Comparison of ENCODE assay signal across 8 mouse cellular contexts in genomic region chr5:111138927-111139565, GRCm38 (mm10).
A peak's percentile ranks its signal among the peaks of the same experiment; 100 is the strongest.
DNase-seq lines count a peak whose midpoint lies in the region; ATAC-seq and TF ChIP-seq lines count a peak whose summit lies in the region.

No protein-coding gene starts in this region.

- H3K4me2 ChIP-seq in forebrain, postnatal 0 days (ENCODE audit: low read depth): no peak overlapping the region
- no peak overlapping the region for H3K4me2 ChIP-seq in forebrain, embryonic 14.5 days (ENCODE audit: low read length)
- H3K4me2 ChIP-seq in limb, embryonic 13.5 days (replicated peaks): no peak overlapping the region

- no peak for DNase-seq in forebrain, postnatal 0 days
- DNase-seq in forebrain, embryonic 14.5 days (ENCODE audit: low spot score): no peak
- peak; percentile 62 for DNase-seq in heart, postnatal 4 days
- DNase-seq in spleen, postnatal 10 days (ENCODE audit: low spot score in 2 of 2): no peak
- no peak for DNase-seq in B cell, adult 2 months
- DNase-seq in spleen, postnatal 4 days (ENCODE audit: low spot score in 2 of 2): no peak

- no peaks in the 10 kb centered on the region for H3K9me3 ChIP-seq in forebrain, postnatal 0 days (ENCODE audit: low read length)
- H3K9me3 ChIP-seq in forebrain, embryonic 14.5 days (replicated peaks; ENCODE audit: control insufficient read depth, low read length): no peaks in the 10 kb centered on the region
- H3K9me3 ChIP-seq in limb, embryonic 13.5 days: no peaks in the 10 kb centered on the region
- no peaks in the 10 kb centered on the region for H3K9me3 ChIP-seq in megakaryocyte, embryonic 14.5 days

- no peak overlapping the region for H3K9ac ChIP-seq in forebrain, postnatal 0 days
- no peak overlapping the region for H3K9ac ChIP-seq in forebrain, embryonic 14.5 days (ENCODE audit: low read length)
- no peak overlapping the region for H3K9ac ChIP-seq in limb, embryonic 13.5 days

- H3K27me3 ChIP-seq in forebrain, postnatal 0 days (ENCODE audit: insufficient read depth, low read length): no peaks in the 10 kb centered on the region
- no peaks in the 10 kb centered on the region for H3K27me3 ChIP-seq in forebrain, embryonic 14.5 days (replicated peaks; ENCODE audit: control insufficient read depth, insufficient read depth, low read length)
- no peaks in the 10 kb centered on the region for H3K27me3 ChIP-seq in limb, embryonic 13.5 days
- H3K27me3 ChIP-seq in megakaryocyte, embryonic 14.5 days (replicated peaks): peaks cover 4% of the 10 kb centered on the region

- ATAC-seq in forebrain, postnatal 0 days: no peak
- ATAC-seq in forebrain, embryonic 14.5 days: no peak
- ATAC-seq in limb, embryonic 13.5 days (ENCODE audit: low FRiP score, low read depth): no peak; the same call in 1 of the 2 replicates

- WGBS in forebrain, postnatal 0 days: 77% methylated on average over 7 of the region's 7 CpGs
- 87% methylated on average over 7 of the region's 7 CpGs for WGBS in forebrain, embryonic 14.5 days
- WGBS in limb, embryonic 13.5 days: 41% methylated on average over 7 of the region's 7 CpGs

- H3K4me3 ChIP-seq in forebrain, postnatal 0 days (ENCODE audit: low read depth, low read length): no peak overlapping the region
- no peak overlapping the region for H3K4me3 ChIP-seq in forebrain, embryonic 14.5 days (ENCODE audit: low read depth, low read length)
- H3K4me3 ChIP-seq in limb, embryonic 13.5 days: no peak overlapping the region
- peak overlapping the region; percentile 54 for H3K4me3 ChIP-seq in megakaryocyte, embryonic 14.5 days (replicated peaks)

- no peaks in the 10 kb centered on the region for H3K36me3 ChIP-seq in forebrain, postnatal 0 days (ENCODE audit: insufficient read depth)
- H3K36me3 ChIP-seq in forebrain, embryonic 14.5 days (ENCODE audit: control insufficient read depth, insufficient read depth, low read length): no peaks in the 10 kb centered on the region
- no peaks in the 10 kb centered on the region for H3K36me3 ChIP-seq in limb, embryonic 13.5 days
- no peaks in the 10 kb centered on the region for H3K36me3 ChIP-seq in megakaryocyte, embryonic 14.5 days (replicated peaks; ENCODE audit: low read length)

- peak overlapping the region; percentile 40; the same call in 1 of the 2 replicates for H3K27ac ChIP-seq in forebrain, postnatal 0 days (ENCODE audit: low read depth, low read length)
- H3K27ac ChIP-seq in forebrain, embryonic 14.5 days (ENCODE audit: low read depth, low read length): no peak overlapping the region; the same call in 1 of the 2 replicates
- H3K27ac ChIP-seq in limb, embryonic 13.5 days: peak overlapping the region; percentile 28; the same call in 1 of the 2 replicates

- H3K4me1 ChIP-seq in forebrain, postnatal 0 days (ENCODE audit: insufficient read depth): peaks cover 27% of the 10 kb centered on the region
- H3K4me1 ChIP-seq in forebrain, embryonic 14.5 days (ENCODE audit: control insufficient read depth, insufficient read depth, low read length): peaks cover 36% of the 10 kb centered on the region
- H3K4me1 ChIP-seq in limb, embryonic 13.5 days: peaks cover 59% of the 10 kb centered on the region
- H3K4me1 ChIP-seq in megakaryocyte, embryonic 14.5 days: peaks cover 76% of the 10 kb centered on the region

- no peak for TF ChIP-seq CTCF in forebrain, postnatal 0 days (IDR thresholded peaks at IDR 0.05; ENCODE audit: low read depth)
